Mouse (Mus musculus) left cerebral cortex, adult 18-20 months (tissue): ENCODE results near the gene Olfr984. TPM values are rescaled to one million over a fixed set of nuclear protein-coding genes. Genes with fewer than 3 reads are reported as not detected.

Experiments
- DNase-seq, 2 experiments: peaks; one replicate each; pipeline ENCODE4 v3.0.0; 2021 to 2022; ENCODE audit warnings: low spot score in 2 of 2, mixed read lengths in 1 of 2
- long read RNA-seq, 2 experiments: library from polyadenylated mRNA; stranded (forward); transcript quantifications; one replicate each; pipeline ENCODE4 v2.0.0; 2021
- total RNA-seq, 2 experiments: library from RNA; stranded (reverse); gene quantifications; 2 replicates each; pipeline ENCODE4 v1.2.3; 2021

Olfr984 gene
- total RNA-seq = not detected
- long read RNA-seq, experiment 1 = 0 reads
- long read RNA-seq, experiment 2 = 0 reads

GRCm38 (mm10) chr9:40114106-40114505 is at the start of gene Olfr984:
Gene Olfr984, minus strand, starts transcription at chr9:40114206.
- no peak for DNase-seq

DNA sequence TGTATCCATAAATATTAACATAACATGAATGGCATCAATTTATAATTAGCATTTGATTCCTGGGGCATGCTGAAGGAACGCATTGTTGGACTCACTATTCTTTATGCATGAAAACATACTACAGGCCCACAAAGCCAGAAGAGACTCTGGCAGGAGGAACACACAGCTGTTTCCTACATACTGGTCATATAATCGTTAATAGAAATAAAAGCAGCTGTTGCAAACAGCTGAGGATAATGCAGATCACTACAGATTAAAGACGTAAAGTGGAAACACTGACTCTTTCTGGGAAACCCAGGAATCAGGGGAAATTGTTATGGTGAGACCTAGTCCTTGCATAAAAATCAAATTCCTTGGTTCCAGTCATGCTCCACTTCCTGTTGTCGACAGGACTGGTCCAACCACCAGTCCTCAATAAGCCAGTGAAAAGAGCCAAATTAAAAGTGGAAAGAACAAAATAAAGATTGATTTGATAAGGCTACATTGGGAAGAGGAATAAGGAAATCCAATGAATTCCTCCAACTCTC is 41.2 kb upstream of the Olfr984 start:
- no peak for DNase-seq

DNA sequence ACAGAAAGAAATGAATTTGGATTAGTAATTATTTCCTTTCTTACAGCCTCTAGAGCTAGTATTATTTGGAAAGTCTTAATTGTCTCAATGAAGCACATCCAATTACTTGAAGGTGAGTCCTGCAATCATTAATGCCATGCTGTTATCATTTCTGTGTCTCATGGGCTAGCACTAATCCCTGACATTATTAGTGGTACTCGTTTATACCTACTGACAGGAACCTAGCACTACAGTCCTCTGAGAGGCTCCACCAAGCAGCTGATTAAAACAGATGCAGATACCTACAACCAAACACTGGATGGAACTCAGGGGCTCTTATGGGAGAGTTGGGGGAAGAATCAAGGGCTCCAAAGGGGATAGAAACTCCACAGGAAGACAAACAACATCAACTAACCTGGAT is 27.5 kb upstream of the Olfr984 start:
- no peak for DNase-seq

GRCm38 (mm10) chr9:40139484-40139883 is 25.5 kb upstream of the Olfr984 start:
- DNase-seq = no peak

GRCm38 (mm10) chr9:40136987-40137688 is 23.1 kb upstream of the Olfr984 start:
- DNase-seq = no peak

- no peak for DNase-seq
These were observed 16.6 kb upstream of the Olfr984 start for GRCm38 (mm10) chr9:40130556-40130955.

DNA sequence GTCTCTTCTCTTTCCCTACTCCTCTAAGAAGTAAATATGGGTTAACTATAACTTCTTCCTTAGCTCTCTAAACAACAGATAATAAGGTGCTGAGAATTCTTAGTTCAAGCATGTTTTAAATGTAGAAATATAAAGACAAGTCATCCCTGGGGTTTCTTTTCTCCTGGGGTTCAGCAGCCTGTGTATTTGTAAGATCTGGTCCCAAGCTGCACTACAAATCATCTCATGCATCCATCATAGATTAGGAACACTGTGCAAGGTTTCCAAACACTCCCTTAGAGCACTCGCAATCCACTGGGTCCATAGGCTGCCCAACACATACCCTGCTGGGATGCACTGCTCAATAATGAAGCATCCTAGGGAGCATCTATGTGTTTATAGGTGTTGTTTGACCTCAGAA is 16.1 kb upstream of the Olfr984 start, which contains the start of gene Olfr985:
Gene Olfr985, minus strand, starts transcription at position 101 of the 400 bp plus-strand sequence.
- no peak for DNase-seq

DNA sequence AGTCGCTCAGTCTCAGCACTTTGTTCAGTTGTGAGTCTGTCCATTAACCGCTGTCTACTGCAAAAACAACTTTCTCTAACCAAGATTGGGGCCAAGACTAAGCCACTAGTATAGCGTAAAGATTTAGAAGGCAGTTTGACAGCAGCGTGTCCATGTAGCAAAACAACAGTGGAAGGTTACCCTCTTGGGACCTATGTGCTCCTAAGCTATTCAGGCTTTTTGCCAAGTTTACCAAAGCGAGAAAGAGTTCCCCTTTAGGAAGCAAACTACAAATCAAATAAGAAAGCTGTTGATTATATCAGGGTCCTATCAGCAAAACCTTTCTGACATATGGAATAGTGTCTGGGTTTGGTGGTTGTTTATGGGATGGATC is 3.3 kb upstream of the Olfr984 start:
- no peak for DNase-seq

DNA sequence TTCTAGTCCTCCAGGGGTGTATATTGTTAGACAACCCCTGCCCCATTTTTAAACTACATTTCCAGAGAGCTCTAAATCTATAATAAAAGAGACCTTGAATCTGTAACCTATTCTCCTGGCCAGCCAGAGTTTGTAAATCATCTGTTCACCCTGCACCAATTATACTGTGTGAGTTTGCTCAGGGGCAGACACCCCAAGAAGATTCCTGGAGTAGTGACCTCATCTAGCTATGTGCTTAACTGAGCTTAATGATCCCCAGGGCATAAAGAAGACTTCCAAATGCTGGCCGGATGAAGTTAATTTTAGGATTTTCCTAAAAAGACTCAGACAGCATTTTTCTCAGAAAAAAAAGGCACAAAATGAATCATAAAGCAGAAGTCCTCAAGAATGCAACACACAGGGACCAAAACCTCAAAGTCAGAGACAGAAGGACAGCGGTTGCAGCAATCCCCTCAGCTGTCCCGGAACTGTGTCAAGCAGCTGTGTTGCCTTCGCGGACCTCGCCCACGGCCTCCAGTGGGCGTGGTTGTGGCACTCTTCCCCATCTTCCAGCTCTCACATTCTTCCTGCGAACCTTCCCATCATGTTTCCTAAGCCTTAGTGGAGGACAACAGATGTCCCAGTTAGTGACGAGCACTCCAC is 2.8 kb upstream of the Olfr984 start:
- DNase-seq = peak; percentile 32 to 41

- DNase-seq = no peak
These were observed 19.2 kb downstream of the Olfr984 start for GRCm38 (mm10) chr9:40094769-40095168.

GRCm38 (mm10) chr9:40093495-40093894 is 20.5 kb downstream of the Olfr984 start, which contains the start of gene Olfr983:
Gene Olfr983, minus strand, starts transcription at chr9:40093595.
- no peak for DNase-seq

- DNase-seq = no peak
These were observed 40.5 kb downstream of the Olfr984 start, which contains the start of gene Olfr982 for GRCm38 (mm10) chr9:40073529-40073928. Gene Olfr982, plus strand, starts transcription at chr9:40073829.

DNA sequence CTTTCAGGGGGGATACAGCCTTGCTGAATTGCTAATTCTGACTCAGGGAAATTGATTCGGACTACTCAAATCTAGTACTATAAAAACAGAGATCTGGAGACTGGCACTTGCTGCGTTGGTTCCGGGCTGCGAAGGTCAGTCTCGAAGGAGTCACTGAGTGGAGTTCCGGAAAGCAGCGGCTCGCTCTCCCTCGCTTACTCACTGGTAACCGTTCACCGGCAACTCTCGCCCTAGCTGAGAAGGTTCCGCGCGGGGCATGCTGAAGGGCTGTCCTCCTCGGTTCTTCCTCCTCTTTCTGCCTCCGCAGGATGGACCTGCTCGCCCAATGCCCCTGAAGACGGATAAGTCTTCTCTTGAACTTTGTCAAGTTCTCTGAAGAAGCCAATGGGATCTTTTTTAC is 63.9 kb downstream of the Olfr984 start:
- DNase-seq = no peak

Other genes with a start within 250 kb of the Olfr984 start
- not detected for gene Olfr972, start 247.8 kb downstream of the Olfr984 start, total RNA-seq
- gene Olfr229, start 206.9 kb downstream of the Olfr984 start, total RNA-seq = not detected
- gene Olfr974, start 176.7 kb downstream of the Olfr984 start, total RNA-seq = not detected
- gene Olfr975, start 162.2 kb downstream of the Olfr984 start, total RNA-seq = not detected
- gene Olfr976, start 153.1 kb downstream of the Olfr984 start, total RNA-seq = not detected
- gene Olfr978, start 122.1 kb downstream of the Olfr984 start, total RNA-seq = not detected
- gene Olfr979, start 110.7 kb downstream of the Olfr984 start, total RNA-seq = not detected
- gene Olfr980, start 104.6 kb downstream of the Olfr984 start, total RNA-seq = not detected
- not detected for gene Olfr981, start 92.7 kb downstream of the Olfr984 start, total RNA-seq
- gene Olfr982, start 40.4 kb downstream of the Olfr984 start, total RNA-seq = not detected
- gene Olfr983, start 20.6 kb downstream of the Olfr984 start, total RNA-seq = not detected
- gene Olfr985, start 16.0 kb upstream of the Olfr984 start, total RNA-seq = not detected
- not detected for gene Tmem225, start 33.9 kb upstream of the Olfr984 start, total RNA-seq
- not detected for gene Olfr986, start 66.7 kb upstream of the Olfr984 start, total RNA-seq
- gene Zfp202, start 78.1 kb upstream of the Olfr984 start, total RNA-seq = 1 to 10 TPM; 3.4 to 3.6 TPM
- gene Scn3b, start 155.0 kb upstream of the Olfr984 start, total RNA-seq = 100 to 1,000 TPM; 115 to 118 TPM